Mouse (Mus musculus): ENCODE results near the gene Ambra1. TPM values are rescaled to one million over a fixed set of nuclear protein-coding genes. Genes with fewer than 3 reads are reported as not detected.

The Ambra1 gene
- total RNA-seq, 1 experiment from 2014 or later, result 28.8 TPM

GRCm38 (mm10) chr2:91912616-91913015, 182.7 kb downstream of the Ambra1 start:
- peak; percentile 31; the same call in 1 of the 2 replicates for ATAC-seq (replicated peaks; ENCODE audit: low read depth, poor library complexity, severe bottlenecking)

- ATAC-seq (replicated peaks; ENCODE audit: low read depth, poor library complexity, severe bottlenecking), result no peak
Measured at GRCm38 (mm10) chr2:91913328-91914110, 183.6 kb downstream of the Ambra1 start.

GRCm38 (mm10) chr2:91916346-91916977, 186.5 kb downstream of the Ambra1 start:
- peak; percentile 26; the same call in 1 of the 2 replicates for ATAC-seq (replicated peaks; ENCODE audit: low read depth, poor library complexity, severe bottlenecking)

- no peak for ATAC-seq (replicated peaks; ENCODE audit: low read depth, poor library complexity, severe bottlenecking)
Measured at GRCm38 (mm10) chr2:91917096-91917495, 187.2 kb downstream of the Ambra1 start.

GRCm38 (mm10) chr2:91920130-91920529, 190.2 kb downstream of the Ambra1 start:
- no peak for ATAC-seq (replicated peaks; ENCODE audit: low read depth, poor library complexity, severe bottlenecking)

- ATAC-seq (replicated peaks; ENCODE audit: low read depth, poor library complexity, severe bottlenecking), result peak; percentile 61
Measured at GRCm38 (mm10) chr2:91921181-91921789, 191.4 kb downstream of the Ambra1 start.

- peak; percentile 21 for ATAC-seq (replicated peaks; ENCODE audit: low read depth, poor library complexity, severe bottlenecking)
Measured at GRCm38 (mm10) chr2:91921790-91922570, 192.0 kb downstream of the Ambra1 start.

GRCm38 (mm10) chr2:91922586-91923414, 192.9 kb downstream of the Ambra1 start:
- no peak for ATAC-seq (replicated peaks; ENCODE audit: low read depth, poor library complexity, severe bottlenecking)

- peak; percentile 59 for ATAC-seq (replicated peaks; ENCODE audit: low read depth, poor library complexity, severe bottlenecking)
Measured at GRCm38 (mm10) chr2:91923415-91924337, 193.7 kb downstream of the Ambra1 start.

- no peak for ATAC-seq (replicated peaks; ENCODE audit: low read depth, poor library complexity, severe bottlenecking)
Measured at GRCm38 (mm10) chr2:91924726-91925125, 194.8 kb downstream of the Ambra1 start.

GRCm38 (mm10) chr2:91925442-91925841, 195.5 kb downstream of the Ambra1 start:
- no peak for ATAC-seq (replicated peaks; ENCODE audit: low read depth, poor library complexity, severe bottlenecking)

GRCm38 (mm10) chr2:91926949-91927348, 197.0 kb downstream of the Ambra1 start, which contains the start of gene Chrm4:
Chrm4 (plus strand) TSS chr2:91927249.
- ATAC-seq (replicated peaks; ENCODE audit: low read depth, poor library complexity, severe bottlenecking), result no peak

GRCm38 (mm10) chr2:91927826-91928533, 198.0 kb downstream of the Ambra1 start:
- peak; percentile 49 for ATAC-seq (replicated peaks; ENCODE audit: low read depth, poor library complexity, severe bottlenecking)

GRCm38 (mm10) chr2:91928534-91929350, 198.8 kb downstream of the Ambra1 start:
- ATAC-seq (replicated peaks; ENCODE audit: low read depth, poor library complexity, severe bottlenecking), result no peak

- ATAC-seq (replicated peaks; ENCODE audit: low read depth, poor library complexity, severe bottlenecking), result no peak
Measured at GRCm38 (mm10) chr2:91929455-91929854, 199.5 kb downstream of the Ambra1 start.

GRCm38 (mm10) chr2:91929936-91930335, 200.0 kb downstream of the Ambra1 start:
- ATAC-seq (replicated peaks; ENCODE audit: low read depth, poor library complexity, severe bottlenecking), result no peak; the same call in 1 of the 2 replicates

- ATAC-seq (replicated peaks; ENCODE audit: low read depth, poor library complexity, severe bottlenecking), result no peak
Measured at GRCm38 (mm10) chr2:91930761-91931291, 200.9 kb downstream of the Ambra1 start.

Measured in common myeloid progenitor, adult 5-6 weeks (primary cell).